Mouse (Mus musculus) bone marrow macrophage, adult 2 months (primary cell): Measurements from ENCODE around the gene Jdp2.

Source experiments
- CTCF ChIP-seq: IDR thresholded peaks from 2 replicates; pipeline ENCODE4 v1.5.1; 2012; ENCODE audit warnings: low read depth, mild to moderate bottlenecking, low read length, moderate library complexity
- POLR2A ChIP-seq: IDR thresholded peaks from 2 replicates; pipeline ENCODE4 v1.6.1; 2012; ENCODE audit warnings: mild to moderate bottlenecking, low read depth, low read length, borderline replicate concordance

GRCm38 (mm10) chr12:85604301-85604998, 5.6 kb downstream of the Jdp2 start:
- TF ChIP-seq CTCF (no peak), POLR2A (no peak)
